Mouse (Mus musculus) hindbrain, embryonic 14.5 days (tissue): ENCODE measurements at regions not wholly inside any gene's neighbourhood (a gene's known extent, or its start where the extent isn't known, plus 50 kb on each side); places are given as distances from the start of the nearest gene placed in this dataset.

Experiments used
- ATAC-seq: fragments of 200-750 bp; cut with Nextera tagmentation; 2 replicates; pipeline ENCODE4 v1.8.0; 2017; ENCODE audit warnings: moderate number of reproducible peaks, mild to moderate bottlenecking, moderate TSS enrichment, moderate library complexity; ENCODE audit not compliant: low FRiP score
- DNase-seq: peaks from one replicate; pipeline ENCODE4 v3.0.0-alpha.2; 2015; ENCODE audit warnings: low spot score
- H3K27ac ChIP-seq: fragments of 300-500 bp; sonication (generic); 2 replicates; pipeline ENCODE4 v1.5.1; 2014; ENCODE audit warnings: mild to moderate bottlenecking, moderate library complexity
- H3K27me3 ChIP-seq: fragments of 300-500 bp; sonication (generic); 2 replicates; pipeline ENCODE4 v1.6.1; 2014; ENCODE audit warnings: mild to moderate bottlenecking, low read length, mixed read lengths; ENCODE audit not compliant: control insufficient read depth, insufficient read depth
- H3K36me3 ChIP-seq: fragments of 300-500 bp; sonication (generic); replicated peaks from 2 replicates; pipeline ENCODE4 v1.6.1; 2014; ENCODE audit not compliant: control insufficient read depth, insufficient read depth
- H3K4me1 ChIP-seq: fragments of 300-500 bp; sonication (generic); replicated peaks from 2 replicates; pipeline ENCODE4 v1.6.1; 2014; ENCODE audit warnings: antibody characterized with exemption, low read length, mixed read lengths; ENCODE audit not compliant: control insufficient read depth, insufficient read depth
- H3K4me2 ChIP-seq: fragments of 300-500 bp; sonication (generic); replicated peaks from 2 replicates; pipeline ENCODE4 v1.6.1; 2014; ENCODE audit warnings: mild to moderate bottlenecking, moderate library complexity
- H3K4me3 ChIP-seq: fragments of 300-500 bp; sonication (generic); replicated peaks from 2 replicates; pipeline ENCODE4 v1.5.1; 2014; ENCODE audit warnings: mild to moderate bottlenecking, low read length
- H3K9ac ChIP-seq: fragments of 300-500 bp; sonication (generic); 2 replicates; pipeline ENCODE4 v1.6.1; 2014
- H3K9me3 ChIP-seq: fragments of 300-500 bp; sonication (generic); 2 replicates; pipeline ENCODE4 v1.6.1; 2016; ENCODE audit warnings: low read length; ENCODE audit not compliant: control insufficient read depth
- WGBS: fragments of 180-500 bp; shearing (Covaris S2); extraction: QIAGEN DNeasy Blood & Tissue Kit; methylation state at CpG from one replicate; pipeline ENCODE4 v1.1.7; 2014; 5-methylcytosine and 5-hydroxymethylcytosine counted together

- no peaks in the 10 kb centered on the region for H3K36me3 ChIP-seq
- H3K4me2 ChIP-seq = no peak overlapping the region
- H3K9me3 ChIP-seq = no peaks in the 10 kb centered on the region
- ATAC-seq (no peak), DNase-seq (no peak)
- no peaks in the 10 kb centered on the region for H3K27me3 ChIP-seq
- 74% methylated on average over 8 of the region's 8 CpGs for WGBS
- no peak overlapping the region for H3K9ac ChIP-seq
- 0 out of 2 replicates have a peak, but pooled peaks cover 5% of the 10 kb centered on the region for H3K4me1 ChIP-seq
- H3K27ac ChIP-seq = no peak overlapping the region
- no peak overlapping the region for H3K4me3 ChIP-seq
Measured at GRCm38 (mm10) chr12:31185933-31186845, 54.4 kb upstream of the Gm6993 start.

- no peaks in the 10 kb centered on the region for H3K9me3 ChIP-seq
- no peak for ATAC-seq
- H3K9ac ChIP-seq = no peak overlapping the region
- WGBS = 93% methylated on average over 2 of the region's 2 CpGs
- no peaks in the 10 kb centered on the region for H3K27me3 ChIP-seq
- H3K4me2 ChIP-seq = no peak overlapping the region
- no peaks in the 10 kb centered on the region for H3K36me3 ChIP-seq
- no peak overlapping the region for H3K27ac ChIP-seq
- DNase-seq = no peak
- no peak overlapping the region for H3K4me3 ChIP-seq
- 0 out of 2 replicates have a peak, but pooled peaks cover 12% of the 10 kb centered on the region for H3K4me1 ChIP-seq
Measured at GRCm38 (mm10) chr12:31188011-31188576, 52.5 kb upstream of the Gm6993 start.

GRCm38 (mm10) chr12:31190265-31190664 lies 50.3 kb upstream of the Gm6993 start:
- no peaks in the 10 kb centered on the region for H3K27me3 ChIP-seq
- 85% methylated on average over 4 of the region's 4 CpGs for WGBS
- ATAC-seq (no peak), DNase-seq (no peak)
- no peak overlapping the region for H3K9ac ChIP-seq
- no peaks in the 10 kb centered on the region for H3K36me3 ChIP-seq
- H3K4me3 ChIP-seq = no peak overlapping the region
- H3K9me3 ChIP-seq = no peaks in the 10 kb centered on the region
- no peak overlapping the region for H3K27ac ChIP-seq
- H3K4me1 ChIP-seq = 0 out of 2 replicates have a peak, but pooled peaks cover 11% of the 10 kb centered on the region
- H3K4me2 ChIP-seq = no peak overlapping the region
